Mouse (Mus musculus): ENCODE results near the gene Elfn1. TPM values are rescaled to one million over a fixed set of nuclear protein-coding genes. Genes with fewer than 3 reads are reported as not detected.

Elfn1 gene
- polyA plus RNA-seq (2015; fragmentation: Nextera tagmentation; extraction: Ambion mirVana) = 0.03 and 0.06 TPM in 2 replicates

DNA sequence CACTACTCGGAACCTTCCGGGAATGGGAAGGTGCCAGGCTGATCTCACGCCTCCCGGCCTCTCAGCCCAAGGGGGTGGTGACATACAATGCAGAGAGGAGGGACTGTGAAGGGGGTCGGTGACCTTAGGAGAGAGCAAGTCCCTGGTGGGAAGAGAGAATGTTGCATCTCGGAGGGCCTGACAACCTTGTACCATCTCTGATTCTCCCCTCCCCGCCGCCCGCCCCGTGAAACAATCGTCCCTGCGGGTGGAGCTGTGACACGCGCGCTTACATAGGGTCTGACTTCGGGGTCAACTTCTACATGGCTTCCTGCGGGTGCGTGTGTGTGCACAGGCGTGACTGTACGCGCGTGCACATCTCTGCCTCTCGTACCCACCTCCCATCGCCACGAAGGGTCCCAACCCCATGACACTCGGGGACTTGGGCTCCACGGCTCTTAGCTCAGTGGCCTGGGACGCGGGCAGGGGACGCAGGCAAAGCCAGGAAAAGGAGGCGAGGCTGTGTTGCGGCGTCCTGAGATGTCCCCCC, at the start of gene Elfn1:
TSS of gene Elfn1 (plus strand) at position 230 of the 529 bp plus-strand sequence.
- ATAC-seq (ENCODE audit: low read depth) = no peak
- no peak within 1 kb of the TSS for H3K27ac ChIP-seq
- WGBS (ENCODE audit: insufficient replicate concordance) = under 1% methylated on average over 33 of the region's 33 CpGs

DNA sequence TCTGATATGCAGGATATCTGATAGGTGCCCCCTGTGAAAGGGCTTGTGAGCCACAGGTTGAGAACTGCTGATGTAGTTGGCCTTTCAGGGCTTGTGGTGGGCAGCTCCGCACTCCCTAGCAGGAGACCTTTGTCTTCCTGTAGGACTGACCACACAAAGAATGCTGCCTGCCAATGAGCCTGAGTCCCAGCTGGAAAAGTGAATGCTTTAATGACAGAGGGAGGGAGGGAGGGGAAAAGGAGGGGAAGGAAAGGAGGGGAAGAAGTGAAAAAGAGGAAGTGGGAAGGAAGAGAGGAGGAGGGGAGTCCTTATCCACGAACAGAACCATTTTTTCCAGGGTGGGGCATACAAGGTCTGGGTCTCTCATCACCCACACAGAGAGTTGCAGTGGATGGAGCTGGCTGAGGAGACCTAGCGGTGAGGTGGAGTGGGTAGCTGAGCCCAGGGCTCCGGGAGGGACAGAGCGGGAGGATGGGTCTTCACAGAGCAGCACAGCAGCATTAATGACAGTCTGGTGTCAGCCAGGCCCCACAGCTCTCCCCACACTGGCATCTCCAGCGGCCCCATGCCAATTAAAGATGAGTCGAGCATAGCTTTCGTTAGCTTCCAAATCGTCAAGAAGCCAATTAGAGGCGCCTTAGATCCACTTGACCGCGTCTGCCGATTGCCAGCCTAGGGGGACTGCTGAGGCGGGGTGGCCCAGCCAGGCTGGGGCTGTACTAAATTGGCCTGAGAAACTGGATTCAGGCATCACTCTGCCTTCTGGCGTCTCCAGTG, 47.2 kb upstream of the Elfn1 start:
- Histone ChIP-seq H3K27me3 (no peaks in the 10 kb centered on the region), H3K9ac (no peak overlapping the region), H3K4me3 (replicated peaks) (no peak overlapping the region), H3K36me3 (no peaks in the 10 kb centered on the region), H3K27ac (no peak overlapping the region), H3K4me1 (replicated peaks) (no peaks in the 10 kb centered on the region), H3K9me3 (replicated peaks) (no peaks in the 10 kb centered on the region), H3K4me2 (no peak overlapping the region)
- DNase-seq (no peak), ATAC-seq (ENCODE audit: low read depth) (no peak)
- WGBS (ENCODE audit: insufficient replicate concordance) = 47% methylated on average over 15 of the region's 15 CpGs

More for the DNA sequence above, at the start of gene Elfn1:
- Histone ChIP-seq H3K36me3 (no peaks in the 10 kb centered on the region), H3K4me3 (replicated peaks) (peak within 1 kb of the TSS; percentile 55), H3K4me2 (peak within 1 kb of the TSS; percentile 67), H3K9ac (peak within 1 kb of the TSS; percentile 13; the same call in 1 of the 2 replicates), H3K9me3 (replicated peaks) (no peaks in the 10 kb centered on the region), H3K27me3 (peaks cover 96% of the 10 kb centered on the region), H3K4me1 (replicated peaks) (peaks cover 21% of the 10 kb centered on the region)
- DNase-seq = no peak

DNA sequence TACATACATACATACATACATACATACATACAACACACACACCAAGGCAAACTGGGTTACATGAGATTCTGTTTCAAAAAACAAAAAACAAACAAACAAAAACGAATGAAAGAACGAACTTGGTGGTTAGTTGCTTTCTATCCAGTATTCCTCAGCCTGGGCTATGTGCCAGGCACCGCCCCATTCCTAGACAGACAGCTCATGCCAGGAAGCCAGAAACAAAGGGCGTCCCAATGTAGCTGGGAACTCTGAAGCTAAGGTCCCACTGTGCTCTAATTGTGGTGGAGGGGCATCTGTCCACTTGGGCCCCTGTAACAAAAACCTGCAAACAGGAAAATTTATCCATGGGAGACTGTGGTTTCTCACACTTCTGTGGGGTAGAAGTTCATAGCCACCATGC, 45.0 kb upstream of the Elfn1 start:
- H3K9ac ChIP-seq = no peak overlapping the region
- no peak for DNase-seq
- H3K4me3 ChIP-seq (replicated peaks) = no peak overlapping the region
- H3K27me3 ChIP-seq = no peaks in the 10 kb centered on the region
- no peak for ATAC-seq (ENCODE audit: low read depth)
- H3K4me2 ChIP-seq = no peak overlapping the region
- WGBS (ENCODE audit: insufficient replicate concordance) = 44% methylated on average over 4 of the region's 4 CpGs
- no peaks in the 10 kb centered on the region for H3K4me1 ChIP-seq (replicated peaks)
- no peaks in the 10 kb centered on the region for H3K9me3 ChIP-seq (replicated peaks)
- H3K27ac ChIP-seq = no peak overlapping the region
- H3K36me3 ChIP-seq = no peaks in the 10 kb centered on the region

DNA sequence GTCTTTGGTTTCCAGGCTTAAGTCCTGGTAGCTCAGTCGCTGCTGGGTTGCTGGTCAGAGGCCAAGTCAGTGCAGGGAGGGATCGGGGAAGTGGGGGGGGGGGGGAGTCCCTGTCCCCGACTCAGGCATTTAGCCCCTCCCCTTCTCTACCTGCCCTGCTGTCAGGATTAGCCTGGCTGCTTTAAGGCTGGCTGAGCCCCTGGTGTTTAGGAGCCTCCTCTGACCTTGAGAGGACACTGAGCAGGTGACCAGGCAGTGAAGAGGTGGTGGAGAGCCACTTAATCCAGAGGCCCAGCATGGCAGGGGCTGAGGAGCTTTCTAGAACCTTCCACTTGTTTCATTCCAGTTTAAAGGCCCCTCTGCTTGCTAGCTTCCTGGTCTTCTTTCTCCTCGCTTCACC, 36.9 kb upstream of the Elfn1 start:
- WGBS (ENCODE audit: insufficient replicate concordance) = 14% methylated on average over 4 of the region's 4 CpGs
- no peak for ATAC-seq (ENCODE audit: low read depth)

DNA sequence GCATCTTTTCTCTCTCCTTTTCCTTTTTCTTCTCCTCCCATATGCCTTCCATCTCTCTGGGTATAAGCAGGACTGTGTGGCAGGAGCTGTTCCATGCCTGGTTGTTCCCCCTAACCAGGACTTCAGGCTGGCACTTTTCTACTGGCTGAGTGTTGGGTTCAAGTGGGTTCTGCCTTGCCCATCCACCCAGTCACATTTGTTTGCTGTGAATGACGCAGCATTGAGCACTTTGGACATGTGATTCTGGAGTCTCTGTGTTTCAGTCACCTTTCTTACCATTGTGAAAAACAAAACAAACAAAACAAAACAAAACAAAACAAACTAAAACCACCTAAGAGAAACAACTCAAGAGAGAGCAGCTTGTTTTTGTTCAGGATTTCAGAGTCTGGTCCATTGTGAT, 36.2 kb upstream of the Elfn1 start:
- Histone ChIP-seq H3K4me2 (no peak overlapping the region), H3K4me1 (replicated peaks) (no peaks in the 10 kb centered on the region), H3K9me3 (replicated peaks) (no peaks in the 10 kb centered on the region), H3K9ac (no peak overlapping the region), H3K4me3 (replicated peaks) (no peak overlapping the region), H3K27ac (no peak overlapping the region), H3K27me3 (no peaks in the 10 kb centered on the region), H3K36me3 (no peaks in the 10 kb centered on the region)
- ATAC-seq (ENCODE audit: low read depth) (no peak), DNase-seq (no peak)
- 71% methylated on average over 1 of the region's 1 CpGs for WGBS (ENCODE audit: insufficient replicate concordance)

More for the DNA sequence above, 36.9 kb upstream of the Elfn1 start:
- no peak overlapping the region for H3K9ac ChIP-seq
- DNase-seq = no peak
- H3K27ac ChIP-seq = no peak overlapping the region
- H3K27me3 ChIP-seq = no peaks in the 10 kb centered on the region
- H3K4me1 ChIP-seq (replicated peaks) = no peaks in the 10 kb centered on the region
- no peak overlapping the region for H3K4me2 ChIP-seq
- no peaks in the 10 kb centered on the region for H3K9me3 ChIP-seq (replicated peaks)
- H3K36me3 ChIP-seq = no peaks in the 10 kb centered on the region
- no peak overlapping the region for H3K4me3 ChIP-seq (replicated peaks)

DNA sequence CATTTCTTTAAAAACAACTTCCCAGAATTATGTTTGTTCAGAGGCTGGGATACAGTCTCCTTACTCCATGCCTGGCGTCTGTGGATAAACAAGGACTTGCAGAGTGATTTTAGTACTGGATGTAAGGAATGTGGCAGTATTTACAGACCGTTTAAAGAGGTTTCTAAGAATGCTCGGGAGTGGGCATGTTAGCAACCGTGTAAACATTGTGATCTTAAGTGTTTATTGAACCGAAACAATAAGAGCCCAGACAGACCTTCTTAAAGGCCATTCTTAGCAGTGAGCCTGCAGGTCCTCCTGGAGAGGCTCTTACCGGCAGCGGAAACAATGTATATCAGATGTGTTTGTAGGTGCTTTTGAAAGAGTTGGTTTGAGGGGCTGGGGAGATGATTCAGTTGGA, 30.2 kb upstream of the Elfn1 start:
- Histone ChIP-seq H3K36me3 (no peaks in the 10 kb centered on the region), H3K27me3 (no peaks in the 10 kb centered on the region), H3K4me1 (replicated peaks) (no peaks in the 10 kb centered on the region), H3K4me3 (replicated peaks) (no peak overlapping the region), H3K4me2 (no peak overlapping the region), H3K27ac (no peak overlapping the region), H3K9me3 (replicated peaks) (no peaks in the 10 kb centered on the region), H3K9ac (no peak overlapping the region)
- 59% methylated on average over 7 of the region's 7 CpGs for WGBS (ENCODE audit: insufficient replicate concordance)
- no peak for ATAC-seq (ENCODE audit: low read depth)
- DNase-seq = no peak

DNA sequence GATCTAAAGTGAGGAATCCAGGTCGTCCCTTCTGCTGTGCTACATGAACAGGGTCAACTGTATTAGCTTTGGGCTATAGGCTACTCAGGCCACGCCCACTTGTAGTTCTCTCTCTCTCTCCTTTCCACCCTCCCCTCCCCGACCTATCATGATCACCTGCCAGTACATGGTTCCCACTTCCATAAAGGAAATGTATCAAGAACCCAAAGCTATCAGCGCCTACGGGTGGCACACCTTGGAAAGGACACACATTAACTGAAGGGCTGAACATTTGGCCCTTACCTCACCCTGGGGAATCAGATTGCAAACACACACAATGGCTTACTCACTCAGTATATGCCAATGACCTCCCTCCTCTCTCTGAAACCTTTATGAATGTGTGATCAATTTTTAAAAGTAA, 28.0 kb upstream of the Elfn1 start:
- DNase-seq (no peak), ATAC-seq (ENCODE audit: low read depth) (no peak)
- 48% methylated on average over 5 of the region's 5 CpGs for WGBS (ENCODE audit: insufficient replicate concordance)

DNA sequence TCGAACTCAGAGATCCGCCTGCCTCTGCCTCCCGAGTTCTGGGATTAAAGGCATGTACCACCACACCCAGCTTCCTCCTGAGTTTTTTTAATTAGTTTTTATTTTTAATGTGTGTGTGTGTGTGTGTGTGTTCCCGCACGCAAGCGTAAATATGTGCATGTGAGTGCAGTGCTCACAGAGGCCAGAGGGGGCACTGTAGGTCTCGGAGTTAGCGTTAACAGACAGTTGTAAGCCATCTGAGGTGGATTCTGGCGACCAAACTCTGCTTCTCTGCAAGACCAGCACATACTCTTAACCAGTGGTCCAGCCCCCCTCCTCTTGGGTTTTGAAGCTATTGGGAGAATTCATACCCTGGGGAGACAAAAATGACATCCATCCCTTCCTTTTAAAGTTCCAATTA, 26.6 kb upstream of the Elfn1 start:
- no peak for ATAC-seq (ENCODE audit: low read depth)

More for the DNA sequence above, 28.0 kb upstream of the Elfn1 start:
- H3K9me3 ChIP-seq (replicated peaks) = no peaks in the 10 kb centered on the region
- no peak overlapping the region for H3K4me3 ChIP-seq (replicated peaks)
- H3K27me3 ChIP-seq = no peaks in the 10 kb centered on the region
- H3K4me2 ChIP-seq = no peak overlapping the region
- no peak overlapping the region for H3K9ac ChIP-seq
- H3K36me3 ChIP-seq = no peaks in the 10 kb centered on the region
- H3K4me1 ChIP-seq (replicated peaks) = no peaks in the 10 kb centered on the region
- no peak overlapping the region for H3K27ac ChIP-seq

DNA sequence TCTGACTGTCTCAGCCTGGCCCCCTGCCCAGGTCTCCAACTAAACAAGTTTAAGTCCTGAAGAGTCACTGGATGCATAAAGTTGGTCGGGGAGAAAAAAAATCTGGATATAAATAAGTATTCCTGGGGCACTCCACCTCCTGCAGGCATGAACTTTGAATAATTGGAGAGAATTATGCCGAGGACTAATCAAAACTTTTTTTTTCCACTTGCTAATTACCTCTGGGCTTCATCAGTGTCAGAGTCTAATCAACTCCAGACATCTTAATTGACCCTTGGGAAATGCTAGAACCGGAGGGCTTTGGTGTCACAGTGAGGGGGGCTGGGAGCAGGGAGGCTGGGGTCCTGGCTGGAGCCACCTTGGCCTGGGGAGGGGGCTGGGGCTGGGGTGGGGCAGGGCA, 19.1 kb upstream of the Elfn1 start:
- WGBS (ENCODE audit: insufficient replicate concordance) = 18% methylated on average over 3 of the region's 3 CpGs
- Histone ChIP-seq H3K4me3 (replicated peaks) (no peak overlapping the region), H3K9ac (no peak overlapping the region), H3K36me3 (no peaks in the 10 kb centered on the region), H3K27me3 (0 out of 2 replicates have a peak, but pooled peaks cover 3% of the 10 kb centered on the region), H3K27ac (no peak overlapping the region), H3K9me3 (replicated peaks) (no peaks in the 10 kb centered on the region), H3K4me2 (no peak overlapping the region), H3K4me1 (replicated peaks) (no peaks in the 10 kb centered on the region)
- no peak for ATAC-seq (ENCODE audit: low read depth)
- DNase-seq = no peak

More for the DNA sequence above, 26.6 kb upstream of the Elfn1 start:
- no peaks in the 10 kb centered on the region for H3K36me3 ChIP-seq
- no peak overlapping the region for H3K4me2 ChIP-seq
- H3K9ac ChIP-seq = no peak overlapping the region
- no peak overlapping the region for H3K4me3 ChIP-seq (replicated peaks)
- H3K9me3 ChIP-seq (replicated peaks) = no peaks in the 10 kb centered on the region
- no peaks in the 10 kb centered on the region for H3K4me1 ChIP-seq (replicated peaks)
- H3K27me3 ChIP-seq = no peaks in the 10 kb centered on the region
- WGBS (ENCODE audit: insufficient replicate concordance) = 81% methylated on average over 9 of the region's 9 CpGs
- H3K27ac ChIP-seq = no peak overlapping the region
- no peak for DNase-seq

DNA sequence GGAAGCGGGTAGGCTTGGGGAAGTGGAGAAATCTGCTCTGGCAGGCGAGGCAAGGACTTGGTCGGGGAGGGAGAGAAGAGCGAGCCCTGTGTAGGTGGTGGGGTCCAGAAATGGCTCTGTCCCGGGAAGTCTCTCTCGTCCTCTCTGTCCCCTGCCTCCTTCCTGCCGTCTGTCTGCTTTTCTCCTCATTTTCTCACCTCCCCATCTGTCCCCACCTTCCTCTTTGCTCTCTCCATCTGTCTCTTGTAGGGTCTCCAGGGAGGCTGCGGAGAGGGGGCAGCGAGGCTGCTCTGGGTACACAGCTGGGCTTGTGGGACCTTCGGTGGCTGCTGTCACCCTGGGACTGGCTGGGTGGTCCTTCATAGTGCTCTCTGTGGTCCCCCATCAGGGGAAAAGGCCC, 18.4 kb upstream of the Elfn1 start:
- Histone ChIP-seq H3K36me3 (no peaks in the 10 kb centered on the region), H3K4me2 (no peak overlapping the region), H3K27ac (no peak overlapping the region), H3K9me3 (replicated peaks) (no peaks in the 10 kb centered on the region), H3K4me1 (replicated peaks) (no peaks in the 10 kb centered on the region), H3K27me3 (0 out of 2 replicates have a peak, but pooled peaks cover 3% of the 10 kb centered on the region), H3K4me3 (replicated peaks) (no peak overlapping the region), H3K9ac (no peak overlapping the region)
- ATAC-seq (ENCODE audit: low read depth) = no peak
- WGBS (ENCODE audit: insufficient replicate concordance) = 45% methylated on average over 10 of the region's 10 CpGs
- DNase-seq = no peak

DNA sequence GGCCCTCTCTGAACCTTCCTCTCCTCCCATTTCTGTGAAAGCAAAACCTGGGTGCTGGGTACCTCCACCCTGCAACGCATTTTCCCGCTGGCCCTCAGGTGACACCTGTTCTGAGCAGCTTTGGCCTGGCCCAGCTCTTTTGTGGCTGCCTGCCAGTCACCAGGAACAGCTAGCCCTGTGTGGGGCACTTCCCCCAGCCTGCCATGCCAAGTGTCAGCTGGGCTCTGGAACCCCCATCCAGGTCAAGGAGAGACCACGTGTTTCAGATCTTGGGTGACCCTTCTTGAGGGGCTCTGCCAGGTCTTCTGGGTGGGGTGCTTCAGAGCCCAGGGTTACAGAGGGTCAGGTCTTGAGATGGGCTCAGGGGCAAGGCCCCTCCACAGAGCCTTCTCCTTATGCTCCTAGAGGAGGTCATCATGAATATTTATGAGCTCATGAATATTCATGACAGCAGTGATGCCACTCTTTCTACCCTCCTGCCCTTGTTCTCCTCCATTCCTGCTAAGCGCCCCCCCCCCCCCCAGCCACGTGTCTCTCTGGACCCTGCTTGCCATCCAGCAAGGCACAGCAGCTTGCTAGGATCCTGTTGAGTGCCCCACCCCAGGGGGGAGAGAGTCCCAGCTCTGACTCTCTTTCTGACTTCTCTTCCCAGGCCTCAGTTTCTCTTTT, 15.3 kb upstream of the Elfn1 start:
- no peaks in the 10 kb centered on the region for H3K9me3 ChIP-seq (replicated peaks)
- DNase-seq (no peak), ATAC-seq (ENCODE audit: low read depth) (no peak)
- no peak overlapping the region for H3K4me3 ChIP-seq (replicated peaks)
- no peak overlapping the region for H3K4me2 ChIP-seq
- no peaks in the 10 kb centered on the region for H3K36me3 ChIP-seq
- no peaks in the 10 kb centered on the region for H3K4me1 ChIP-seq (replicated peaks)
- WGBS (ENCODE audit: insufficient replicate concordance) = 25% methylated on average over 5 of the region's 5 CpGs
- peaks cover 10% of the 10 kb centered on the region for H3K27me3 ChIP-seq
- H3K9ac ChIP-seq = no peak overlapping the region
- no peak overlapping the region for H3K27ac ChIP-seq
